Mouse (Mus musculus) E14TG2a.4 (cell line): ENCODE results near the gene Iqschfp.

Source experiments
- CTCF ChIP-seq: conservative IDR thresholded peaks from 2 replicates; pipeline ENCODE4 v1.5.1; 2014; ENCODE audit warnings: low read length
- NANOG ChIP-seq: IDR thresholded peaks from 2 replicates; pipeline ENCODE4 v1.6.1; 2014; ENCODE audit warnings: borderline replicate concordance, low read length, mixed read lengths

- TF ChIP-seq CTCF (no peak), NANOG (no peak)
Observed at GRCm38 (mm10) chr3:68595316-68595925, 703.4 kb downstream of the Iqschfp start.
